ENCODE assay signal across 8 mouse cellular contexts in genomic region chr17:34263068-34263467, GRCm38 (mm10). TPM values are rescaled to one million over a fixed set of nuclear protein-coding genes. Genes with fewer than 3 reads are reported as not detected.
A peak's percentile ranks its signal among the peaks of the same experiment; 100 is the strongest.
DNase-seq lines count a peak whose midpoint lies in the region; ATAC-seq and TF ChIP-seq lines count a peak whose summit lies in the region.

No protein-coding gene starts in this region.

- peak overlapping the region; percentile 50 for H3K4me3 ChIP-seq in forebrain, embryonic 13.5 days
- peak overlapping the region; percentile 65 for H3K4me3 ChIP-seq in liver, postnatal 0 days (ENCODE audit: low read depth, low read length)
- H3K4me3 ChIP-seq in neural tube, embryonic 14.5 days (ENCODE audit: low read depth, low read length): peak overlapping the region; percentile 28

- H3K4me2 ChIP-seq in forebrain, embryonic 13.5 days: peak overlapping the region; percentile 94
- peak overlapping the region; percentile 95 for H3K4me2 ChIP-seq in liver, postnatal 0 days (ENCODE audit: low read depth, low read length)
- H3K4me2 ChIP-seq in neural tube, embryonic 14.5 days (ENCODE audit: low read depth, low read length): peak overlapping the region; percentile 80

- peak overlapping the region; percentile 24 for H3K9ac ChIP-seq in forebrain, embryonic 13.5 days
- H3K9ac ChIP-seq in liver, postnatal 0 days (replicated peaks): no peak overlapping the region
- H3K9ac ChIP-seq in neural tube, embryonic 14.5 days (replicated peaks; ENCODE audit: low read depth, low read length): no peak overlapping the region; the same call in 1 of the 2 replicates

- peaks cover 40% of the 10 kb centered on the region for H3K27me3 ChIP-seq in forebrain, embryonic 13.5 days
- peaks cover 37% of the 10 kb centered on the region for H3K27me3 ChIP-seq in liver, postnatal 0 days (ENCODE audit: insufficient read depth, low read length)
- peaks cover 9% of the 10 kb centered on the region; the same call in 1 of the 2 replicates for H3K27me3 ChIP-seq in neural tube, embryonic 14.5 days (ENCODE audit: control insufficient read depth, insufficient read depth, low read length)

- peak; percentile 83 for DNase-seq in ES-CJ7 (ENCODE audit: low read depth, low spot score)
- DNase-seq in c-Kit-positive CD71-positive TER-119-positive erythroid progenitor cells, embryonic 14.5 days (ENCODE audit: low spot score): peak; percentile 37
- peak; percentile 77 to 80 for DNase-seq in heart, postnatal 36 days
- peak; percentile 81 for DNase-seq in layer of hippocampus, adult 11-12 months (ENCODE audit: low spot score)
- DNase-seq in liver, postnatal 0 days: peak; percentile 79
- peak; percentile 27 for DNase-seq in testis, postnatal 14 days (ENCODE audit: low spot score)

- no peak overlapping the region for H3K27ac ChIP-seq in forebrain, embryonic 13.5 days
- H3K27ac ChIP-seq in liver, postnatal 0 days (ENCODE audit: low read depth): no peak overlapping the region
- H3K27ac ChIP-seq in neural tube, embryonic 14.5 days (ENCODE audit: low read depth, low read length): no peak overlapping the region

- H3K4me1 ChIP-seq in forebrain, embryonic 13.5 days: peaks cover 21% of the 10 kb centered on the region
- peaks cover 18% of the 10 kb centered on the region for H3K4me1 ChIP-seq in liver, postnatal 0 days (ENCODE audit: insufficient read depth)
- H3K4me1 ChIP-seq in neural tube, embryonic 14.5 days (ENCODE audit: control insufficient read depth, insufficient read depth, low read length): peaks cover 7% of the 10 kb centered on the region; the same call in 1 of the 2 replicates

- 1% methylated on average over 8 of the region's 8 CpGs for WGBS in forebrain, embryonic 13.5 days
- 3% methylated on average over 8 of the region's 8 CpGs for whole genome bisulfite sequencing in liver, postnatal 0 days (ENCODE audit: insufficient replicate concordance)
- under 1% methylated on average over 8 of the region's 8 CpGs for WGBS in neural tube, embryonic 14.5 days

- no peak for TF ChIP-seq CTCF in liver, postnatal 0 days (IDR thresholded peaks at IDR 0.05; ENCODE audit: low read depth)

- intact Hi-C loops in heart, postnatal 36 days (cut with DNase I): no loop called here

- peak; percentile 91 for ATAC-seq in forebrain, embryonic 13.5 days
- ATAC-seq in liver, postnatal 0 days: peak; percentile 78
- peak; percentile 82 for ATAC-seq in neural tube, embryonic 14.5 days (ENCODE audit: low read depth)

- no peaks in the 10 kb centered on the region for H3K9me3 ChIP-seq in forebrain, embryonic 13.5 days (replicated peaks)
- H3K9me3 ChIP-seq in liver, postnatal 0 days (ENCODE audit: low read length): no peaks in the 10 kb centered on the region
- H3K9me3 ChIP-seq in neural tube, embryonic 14.5 days (ENCODE audit: control insufficient read depth, low read length): no peaks in the 10 kb centered on the region

- TF ChIP-seq EP300 in liver, postnatal 0 days (IDR thresholded peaks at IDR 0.05; ENCODE audit: low read depth): no peak

- H3K36me3 ChIP-seq in forebrain, embryonic 13.5 days (ENCODE audit: poor library complexity, severe bottlenecking): no peaks in the 10 kb centered on the region
- H3K36me3 ChIP-seq in liver, postnatal 0 days (replicated peaks; ENCODE audit: insufficient read depth, low read length): no peaks in the 10 kb centered on the region
- H3K36me3 ChIP-seq in neural tube, embryonic 14.5 days (ENCODE audit: control insufficient read depth, insufficient read depth, low read length): no peaks in the 10 kb centered on the region

RNA-seq across cellular contexts. Expression of gene H2-Ab1, which starts 5.6 kb away (rescaled TPM):
- polyA plus RNA-seq in forebrain, embryonic 13.5 days (2015; fragmentation: Nextera tagmentation; extraction: Ambion mirVana): 1.4 and 1.5 TPM in 2 replicates
- total RNA-seq in heart, postnatal 36 days (2021): 10 to 100 TPM; 14.8 to 32.7 TPM
- 22.7 and 24.9 TPM in 2 replicates for polyA plus RNA-seq in liver, postnatal 0 days (2015; fragmentation: Nextera tagmentation; extraction: Ambion mirVana)
- polyA plus RNA-seq in neural tube, embryonic 14.5 days (2014; fragmentation: Nextera tagmentation; extraction: Ambion mirVana): 1.1 and 1.7 TPM in 2 replicates

RNA-seq across cellular contexts. Expression of gene H2-Ob, which starts 24.4 kb away (rescaled TPM):
- not detected in 2 replicates for polyA plus RNA-seq in forebrain, embryonic 13.5 days (2015; fragmentation: Nextera tagmentation; extraction: Ambion mirVana)
- total RNA-seq in heart, postnatal 36 days (2021): under 1 TPM; 0.83 to 0.84 TPM
- 1.1 and 1.2 TPM in 2 replicates for polyA plus RNA-seq in liver, postnatal 0 days (2015; fragmentation: Nextera tagmentation; extraction: Ambion mirVana)
- not detected in 2 replicates for polyA plus RNA-seq in neural tube, embryonic 14.5 days (2014; fragmentation: Nextera tagmentation; extraction: Ambion mirVana)

RNA-seq across cellular contexts. Expression of gene H2-Aa, which starts 24.6 kb away (rescaled TPM):
- polyA plus RNA-seq in forebrain, embryonic 13.5 days (2015; fragmentation: Nextera tagmentation; extraction: Ambion mirVana): 0.21 TPM in 1 of 2 replicates, not detected in the other
- total RNA-seq in heart, postnatal 36 days (2021): 10 to 100 TPM; 21.8 to 44.6 TPM
- polyA plus RNA-seq in liver, postnatal 0 days (2015; fragmentation: Nextera tagmentation; extraction: Ambion mirVana): 12.0 and 15.3 TPM in 2 replicates
- 0.24 TPM in 1 of 2 replicates, not detected in the other for polyA plus RNA-seq in neural tube, embryonic 14.5 days (2014; fragmentation: Nextera tagmentation; extraction: Ambion mirVana)

RNA-seq across cellular contexts. Expression of gene H2-Eb1, which starts 42.6 kb away (rescaled TPM):
- polyA plus RNA-seq in forebrain, embryonic 13.5 days (2015; fragmentation: Nextera tagmentation; extraction: Ambion mirVana): 1.6 TPM in 2 replicates
- total RNA-seq in heart, postnatal 36 days (2021): 10 to 100 TPM; 20.6 to 43.5 TPM
- 8.2 and 9.3 TPM in 2 replicates for polyA plus RNA-seq in liver, postnatal 0 days (2015; fragmentation: Nextera tagmentation; extraction: Ambion mirVana)
- polyA plus RNA-seq in neural tube, embryonic 14.5 days (2014; fragmentation: Nextera tagmentation; extraction: Ambion mirVana): 3.5 and 4.0 TPM in 2 replicates

RNA-seq across cellular contexts. Expression of gene Tap2, which starts 59.7 kb away (rescaled TPM):
- polyA plus RNA-seq in forebrain, embryonic 13.5 days (2015; fragmentation: Nextera tagmentation; extraction: Ambion mirVana): 0.76 and 0.87 TPM in 2 replicates
- total RNA-seq in heart, postnatal 36 days (2021): 10 to 100 TPM; 23.6 to 24.6 TPM
- 9.8 and 10.5 TPM in 2 replicates for polyA plus RNA-seq in liver, postnatal 0 days (2015; fragmentation: Nextera tagmentation; extraction: Ambion mirVana)
- polyA plus RNA-seq in neural tube, embryonic 14.5 days (2014; fragmentation: Nextera tagmentation; extraction: Ambion mirVana): 0.70 and 0.90 TPM in 2 replicates

Comparison
In these comparisons a context has a peak if more than half of its experiments do, and no peak if none do; other contexts are left out.
1. DNase-seq: peak in every context shown above with its lines; median percentile 83 in ES-CJ7; 81 in layer of hippocampus, adult 11-12 months; 79 in liver, postnatal 0 days; 78 in heart, postnatal 36 days; 37 in c-Kit-positive CD71-positive TER-119-positive erythroid progenitor cells, embryonic 14.5 days; 27 in testis, postnatal 14 days.
2. RNA of gene H2-Aa, which starts 24.6 kb away (polyA plus RNA-seq): 12.0 to 15.3 TPM in liver, postnatal 0 days; 0.24 TPM in neural tube, embryonic 14.5 days and 0.21 TPM in forebrain, embryonic 13.5 days; every median in the first group is over 10 times any median in the second.
3. Peak in every context shown above with its lines, with median percentiles within 50 percentile points of each other: ATAC-seq, H3K4me2 ChIP-seq and H3K4me3 ChIP-seq.